Mouse (Mus musculus) lung, postnatal 0 days (tissue): ENCODE data around the gene Rptor. TPM values are rescaled to one million over a fixed set of nuclear protein-coding genes. Genes with fewer than 3 reads are reported as not detected.

Experiments used
- ATAC-seq: fragments of 200-750 bp; cut with Nextera tagmentation; 2 replicates; pipeline ENCODE4 v1.8.0; 2017; ENCODE audit warnings: moderate library complexity
- DNase-seq: peaks from one replicate; pipeline ENCODE4 v3.0.0-alpha.2; 2016; ENCODE audit warnings: low spot score
- H3K27ac ChIP-seq: fragments of 300-500 bp; sonication (generic); 2 replicates; pipeline ENCODE4 v1.5.1; 2014; ENCODE audit warnings: antibody characterized with exemption, mild to moderate bottlenecking, low read length, mixed read lengths
- H3K27me3 ChIP-seq: fragments of 300-500 bp; sonication (generic); replicated peaks from 2 replicates; pipeline ENCODE4 v1.6.1; 2014; ENCODE audit warnings: low read length, mixed read lengths; ENCODE audit not compliant: insufficient read depth
- H3K36me3 ChIP-seq: fragments of 300-500 bp; sonication (generic); 2 replicates; pipeline ENCODE4 v1.6.1; 2014; ENCODE audit warnings: low read length, mixed read lengths; ENCODE audit not compliant: insufficient read depth
- H3K4me1 ChIP-seq: fragments of 300-500 bp; sonication (generic); 2 replicates; pipeline ENCODE4 v1.6.1; 2014; ENCODE audit warnings: antibody characterized with exemption, low read depth, low read length, mixed read lengths; ENCODE audit not compliant: insufficient read depth
- H3K4me2 ChIP-seq: fragments of 300-500 bp; sonication (generic); replicated peaks from 2 replicates; pipeline ENCODE4 v1.6.1; 2014; ENCODE audit warnings: low read depth, mild to moderate bottlenecking, low read length, moderate library complexity, mixed read lengths
- H3K4me3 ChIP-seq: fragments of 300-500 bp; sonication (generic); 2 replicates; pipeline ENCODE4 v1.5.1; 2014; ENCODE audit warnings: low read depth, low read length
- H3K9ac ChIP-seq: fragments of 300-500 bp; sonication (generic); replicated peaks from 2 replicates; pipeline ENCODE4 v1.6.1; 2014; ENCODE audit warnings: low read depth, mild to moderate bottlenecking
- H3K9me3 ChIP-seq: fragments of 300-500 bp; sonication (generic); 2 replicates; pipeline ENCODE4 v1.6.1; 2016; ENCODE audit warnings: low read length, mixed read lengths
- CTCF ChIP-seq: IDR thresholded peaks from 2 replicates; pipeline ENCODE4 v1.5.1; 2016; ENCODE audit warnings: antibody characterized with exemption, mild to moderate bottlenecking
- EP300 ChIP-seq: IDR thresholded peaks from 2 replicates; pipeline ENCODE4 v1.6.1; 2016; ENCODE audit warnings: antibody characterized with exemption, mild to moderate bottlenecking, control low read depth
- WGBS: fragments of 180-500 bp; shearing (Covaris S2); extraction: QIAGEN DNeasy Blood & Tissue Kit; methylation state at CpG from one replicate; pipeline ENCODE4 v1.1.7; 2014; 5-methylcytosine and 5-hydroxymethylcytosine counted together
- polyA plus RNA-seq: library from polyadenylated mRNA; unstranded; fragments of >200 nt; fragmentation: Nextera tagmentation; extraction: Ambion mirVana; gene quantifications from 2 replicates; pipeline ENCODE4 v1.2.1, GENCODE M21; 2015

The Rptor gene
- polyA plus RNA-seq, 1 experiment from 2014 or later = 5.3 TPM

DNA sequence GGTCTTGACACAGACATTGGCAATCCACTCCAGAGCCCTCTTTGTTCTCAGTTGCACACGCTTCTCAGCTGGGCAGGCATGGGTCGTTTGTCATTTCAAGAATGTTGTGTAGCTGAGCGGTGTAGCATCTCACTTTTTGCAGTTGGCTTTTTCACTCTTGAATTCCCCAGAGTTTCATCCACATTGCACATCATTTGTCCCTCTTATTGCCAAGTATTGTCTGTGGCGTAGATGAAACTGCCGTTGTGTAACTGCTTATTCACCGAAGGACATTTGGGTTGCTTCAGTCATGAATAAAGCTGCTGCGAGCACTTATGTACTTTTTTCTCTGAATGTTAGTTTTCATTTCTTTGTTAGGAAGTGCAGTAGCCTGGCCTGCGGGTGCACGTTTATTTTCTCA, 37.8 kb downstream of the Rptor start:
- no peak for TF ChIP-seq CTCF
- TF ChIP-seq EP300 = peak; percentile 24; the same call in 1 of the 2 replicates
- DNase-seq (peak; percentile 85), ATAC-seq (peak; percentile 81)
- WGBS = 46% methylated on average over 9 of the region's 9 CpGs
- no peaks in the 10 kb centered on the region for H3K9me3 ChIP-seq
- no peak overlapping the region for H3K27ac ChIP-seq
- no peaks in the 10 kb centered on the region for H3K36me3 ChIP-seq
- H3K4me3 ChIP-seq = no peak overlapping the region
- H3K9ac ChIP-seq = no peak overlapping the region
- H3K27me3 ChIP-seq = no peaks in the 10 kb centered on the region
- H3K4me1 ChIP-seq = no peaks in the 10 kb centered on the region
- no peak overlapping the region for H3K4me2 ChIP-seq

DNA sequence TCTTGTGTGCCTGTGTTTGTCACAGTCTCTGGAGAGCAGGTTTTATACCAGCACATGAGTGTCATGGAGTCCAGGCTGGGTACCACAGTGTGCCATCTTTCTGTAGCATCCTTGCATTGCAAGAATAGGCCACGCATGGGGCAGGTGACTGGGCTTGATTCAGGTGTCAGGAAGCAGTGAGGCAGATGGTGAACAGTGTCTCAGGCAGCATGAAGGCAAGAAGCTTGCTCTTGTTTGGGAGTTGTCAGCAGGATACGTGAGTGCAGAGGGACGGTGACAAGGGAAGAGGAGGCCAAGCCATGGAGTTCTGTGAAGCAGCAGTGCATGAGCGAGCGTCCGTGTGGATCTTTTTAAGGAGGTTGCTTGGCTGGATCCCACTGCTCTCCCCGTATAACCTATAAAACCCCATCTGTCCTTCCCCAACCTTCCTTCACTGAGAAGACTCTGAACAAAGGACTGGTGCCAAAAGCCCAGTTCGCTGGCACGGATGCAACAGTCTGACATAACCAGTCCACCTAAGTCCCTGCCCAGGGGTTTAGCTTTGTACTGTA, 39.2 kb downstream of the Rptor start:
- H3K27me3 ChIP-seq = no peaks in the 10 kb centered on the region
- no peak overlapping the region for H3K27ac ChIP-seq
- ATAC-seq (no peak), DNase-seq (no peak)
- H3K4me1 ChIP-seq = no peaks in the 10 kb centered on the region
- H3K36me3 ChIP-seq = no peaks in the 10 kb centered on the region
- H3K9ac ChIP-seq = no peak overlapping the region
- H3K9me3 ChIP-seq = no peaks in the 10 kb centered on the region
- WGBS = 91% methylated on average over 9 of the region's 9 CpGs
- TF ChIP-seq EP300 = no peak
- TF ChIP-seq CTCF = no peak
- no peak overlapping the region for H3K4me3 ChIP-seq
- no peak overlapping the region for H3K4me2 ChIP-seq

DNA sequence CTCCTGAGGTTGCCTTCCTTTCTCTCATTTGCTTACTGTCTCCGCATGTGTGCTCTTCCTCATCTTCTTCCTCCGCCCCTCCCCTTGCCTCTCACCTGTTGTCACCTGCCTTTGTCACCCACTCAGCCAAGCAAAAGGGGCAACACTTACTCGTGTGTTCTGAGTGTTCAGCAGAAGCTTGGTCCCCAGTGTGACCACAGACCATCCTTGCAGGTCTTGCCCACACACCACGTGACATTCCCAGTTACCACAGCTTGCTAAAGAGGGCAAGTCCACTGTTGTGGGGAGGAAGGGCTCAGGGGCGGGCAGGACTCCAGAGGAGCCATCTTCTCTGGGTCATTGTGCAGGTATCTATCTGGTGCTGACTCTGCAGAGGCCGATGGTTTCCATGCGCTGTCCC, 40.6 kb downstream of the Rptor start:
- Histone ChIP-seq H3K27ac (no peak overlapping the region), H3K9me3 (no peaks in the 10 kb centered on the region), H3K4me1 (no peaks in the 10 kb centered on the region; the same call in 1 of the 2 replicates), H3K4me3 (no peak overlapping the region), H3K27me3 (no peaks in the 10 kb centered on the region), H3K9ac (no peak overlapping the region), H3K36me3 (no peaks in the 10 kb centered on the region), H3K4me2 (no peak overlapping the region)
- TF ChIP-seq EP300 = no peak
- ATAC-seq (no peak), DNase-seq (no peak)
- 88% methylated on average over 7 of the region's 7 CpGs for WGBS

DNA sequence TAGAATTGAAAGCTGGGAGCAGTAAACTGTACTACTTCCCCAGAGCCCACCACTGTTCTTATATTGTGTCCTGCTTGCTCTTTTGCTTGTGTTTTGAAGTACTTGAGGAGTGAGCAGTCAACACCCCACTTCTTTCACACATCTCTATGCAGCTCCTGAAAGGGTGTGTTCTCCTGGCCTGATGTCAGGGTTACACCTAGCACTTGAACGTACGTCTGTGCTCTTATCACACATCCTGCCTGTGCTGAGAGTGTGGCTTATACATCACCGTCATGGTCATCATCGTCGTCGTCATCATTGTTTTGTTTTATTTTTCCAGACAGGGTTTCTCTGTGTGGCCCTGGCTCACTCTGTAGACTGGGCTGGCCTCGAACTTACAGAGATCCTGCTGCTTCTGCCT, 41.4 kb downstream of the Rptor start:
- H3K36me3 ChIP-seq = no peaks in the 10 kb centered on the region
- 34% methylated on average over 7 of the region's 7 CpGs for WGBS
- no peak overlapping the region for H3K4me2 ChIP-seq
- TF ChIP-seq EP300 = no peak
- TF ChIP-seq CTCF = no peak
- no peaks in the 10 kb centered on the region for H3K9me3 ChIP-seq
- peak; percentile 76 for ATAC-seq
- H3K9ac ChIP-seq = no peak overlapping the region
- no peaks in the 10 kb centered on the region for H3K27me3 ChIP-seq
- H3K27ac ChIP-seq = no peak overlapping the region
- DNase-seq = peak; percentile 19
- H3K4me3 ChIP-seq = no peak overlapping the region
- no peaks in the 10 kb centered on the region; the same call in 1 of the 2 replicates for H3K4me1 ChIP-seq

DNA sequence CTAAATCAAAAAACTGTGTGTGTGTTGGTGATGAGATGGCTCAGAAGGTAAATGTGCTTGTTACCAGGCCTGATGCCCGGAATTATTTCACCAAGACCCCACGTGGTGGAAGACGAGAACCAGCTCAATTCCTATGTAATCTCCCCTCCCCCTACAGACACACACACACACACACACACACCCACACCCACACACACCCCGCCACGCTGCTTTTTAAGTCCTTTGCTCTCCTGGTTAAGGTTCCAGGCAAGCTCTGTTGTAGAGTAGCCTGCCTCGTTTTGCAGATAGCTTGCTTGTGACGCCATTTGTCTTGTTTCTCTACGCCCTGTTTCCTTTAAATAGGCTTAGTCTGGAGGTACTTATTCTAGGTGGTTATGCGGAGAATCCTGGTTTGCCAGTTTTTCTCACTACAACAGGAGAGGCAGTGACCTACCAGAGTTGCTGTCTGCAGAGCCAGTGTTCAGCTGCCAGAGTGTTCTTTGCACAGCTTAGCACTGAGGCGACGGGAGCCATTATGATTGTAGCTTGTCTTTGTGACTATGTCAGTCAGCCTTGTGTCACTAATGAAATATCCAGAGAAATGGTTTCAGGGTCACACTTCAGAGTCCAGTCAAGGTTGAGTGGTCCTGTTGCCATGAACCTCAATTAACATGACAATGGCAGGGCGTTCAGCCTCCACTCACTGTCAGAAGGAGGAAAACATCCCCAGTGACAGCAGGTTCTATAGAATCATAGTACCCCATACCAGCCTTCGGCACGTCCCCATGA, 42.1 kb downstream of the Rptor start:
- H3K36me3 ChIP-seq = no peaks in the 10 kb centered on the region
- no peaks in the 10 kb centered on the region; the same call in 1 of the 2 replicates for H3K4me1 ChIP-seq

DNA sequence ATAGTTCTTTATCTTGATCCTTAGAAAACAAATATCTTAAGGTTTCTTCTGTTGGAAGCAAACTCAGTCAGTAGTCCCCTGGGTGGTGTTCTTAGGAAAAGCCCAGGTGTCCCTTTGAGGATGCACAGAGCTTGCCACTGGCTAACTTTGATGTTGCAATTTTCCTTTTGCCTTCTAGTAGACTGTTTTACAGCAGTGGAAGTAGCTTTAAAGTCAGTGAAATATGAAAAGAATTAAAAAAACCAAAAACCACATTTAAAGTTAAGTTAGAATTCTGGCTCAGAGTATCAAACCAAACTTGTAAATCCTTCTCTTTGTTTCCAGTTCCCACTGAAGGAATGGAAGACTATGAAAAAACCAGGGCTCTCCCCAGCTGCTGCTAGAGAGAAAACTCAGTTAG, 47.8 kb downstream of the Rptor start:
- TF ChIP-seq EP300 (no peak), CTCF (no peak)
- ATAC-seq (no peak), DNase-seq (no peak)
- Histone ChIP-seq H3K36me3 (no peaks in the 10 kb centered on the region), H3K27me3 (no peaks in the 10 kb centered on the region), H3K4me2 (no peak overlapping the region), H3K9ac (no peak overlapping the region), H3K27ac (no peak overlapping the region), H3K4me3 (no peak overlapping the region), H3K9me3 (no peaks in the 10 kb centered on the region), H3K4me1 (no peaks in the 10 kb centered on the region; the same call in 1 of the 2 replicates)

More for the DNA sequence above, 42.1 kb downstream of the Rptor start:
- Histone ChIP-seq H3K4me3 (no peak overlapping the region), H3K9me3 (no peaks in the 10 kb centered on the region), H3K9ac (no peak overlapping the region), H3K27me3 (no peaks in the 10 kb centered on the region), H3K27ac (no peak overlapping the region), H3K4me2 (no peak overlapping the region)
- DNase-seq = no peak
- no peak for ATAC-seq
- TF ChIP-seq CTCF = no peak
- TF ChIP-seq EP300 = no peak
- 80% methylated on average over 14 of the region's 14 CpGs for WGBS
